Mouse (Mus musculus): ENCODE measurements around the gene Alk.

GRCm38 (mm10) chr17:72009836-72010235 lies 594.6 kb downstream of the Alk start:
- TF ChIP-seq CTCF (IDR thresholded peaks at IDR 0.05; ENCODE audit: low read depth) (no peak), EP300 (IDR thresholded peaks at IDR 0.05; ENCODE audit: low read depth) (no peak)

Measured in liver, postnatal 0 days (tissue).